ENCODE assay signal across 25 mouse cellular contexts in genomic region chr13:57788299-57788698, GRCm38 (mm10).
A peak's percentile ranks its signal among the peaks of the same experiment; 100 is the strongest.
DNase-seq lines count a peak whose midpoint lies in the region; ATAC-seq and TF ChIP-seq lines count a peak whose summit lies in the region.
"Had no signal": no experiment of that assay in that cellular context is flagged by ENCODE, and none has a peak within 500 bp of the region (broad histone marks: within the 10 kb centered on the region; RNA-seq: fewer than 3 reads in every experiment).

No protein-coding gene starts in this region.

- H3K9me3 ChIP-seq in kidney, postnatal 0 days (replicated peaks; ENCODE audit: low read length), result no peaks in the 10 kb centered on the region
- H3K9me3 ChIP-seq in heart, embryonic 11.5 days (replicated peaks; ENCODE audit: control insufficient read depth, low read length), result no peaks in the 10 kb centered on the region
- H3K9me3 ChIP-seq: heart, embryonic 15.5 days; midbrain, embryonic 15.5 days; stomach, embryonic 15.5 days had no signal

- H3K9ac ChIP-seq in kidney, postnatal 0 days (ENCODE audit: low read depth, low read length), result no peak overlapping the region
- H3K9ac ChIP-seq in heart, embryonic 11.5 days (ENCODE audit: low read depth, low read length), result no peak overlapping the region
- H3K9ac ChIP-seq: embryonic facial prominence, embryonic 15.5 days; heart, embryonic 15.5 days; limb, embryonic 12.5 days; liver, embryonic 15.5 days; midbrain, embryonic 15.5 days; stomach, embryonic 15.5 days had no signal

- H3K27ac ChIP-seq in cerebellum, adult 2 months (ENCODE audit: insufficient read depth, low read length), result no peak overlapping the region
- H3K27ac ChIP-seq in kidney, postnatal 0 days, result no peak overlapping the region
- H3K27ac ChIP-seq in testis, adult 2 months (ENCODE audit: control insufficient read depth, insufficient read depth, low read depth, low read length), result no peak overlapping the region
- no peak overlapping the region for H3K27ac ChIP-seq in heart, embryonic 11.5 days (ENCODE audit: low read depth, low read length)
- H3K27ac ChIP-seq: embryonic facial prominence, embryonic 15.5 days; heart, embryonic 15.5 days; limb, embryonic 12.5 days; liver, embryonic 15.5 days; midbrain, embryonic 15.5 days; stomach, embryonic 15.5 days had no signal

- H3K4me3 ChIP-seq in cerebellum, adult 2 months (replicated peaks; ENCODE audit: insufficient read depth, low read depth, low read length), result no peak overlapping the region
- H3K4me3 ChIP-seq in kidney, postnatal 0 days (replicated peaks; ENCODE audit: low read depth, low read length), result no peak overlapping the region
- H3K4me3 ChIP-seq in testis, adult 2 months (ENCODE audit: control insufficient read depth, low read depth, low read length), result no peak overlapping the region
- H3K4me3 ChIP-seq in heart, embryonic 11.5 days (ENCODE audit: low read depth, low read length), result no peak overlapping the region
- H3K4me3 ChIP-seq: embryonic facial prominence, embryonic 15.5 days; forebrain, embryonic 10.5 days; heart, embryonic 15.5 days; limb, embryonic 12.5 days; liver, embryonic 15.5 days; midbrain, embryonic 15.5 days; stomach, embryonic 15.5 days had no signal

- no peaks in the 10 kb centered on the region for H3K27me3 ChIP-seq in cerebellum, adult 2 months (ENCODE audit: control insufficient read depth, insufficient read depth, low read length)
- H3K27me3 ChIP-seq in kidney, postnatal 0 days (ENCODE audit: insufficient read depth, low read length), result no peaks in the 10 kb centered on the region
- no peaks in the 10 kb centered on the region for H3K27me3 ChIP-seq in testis, adult 2 months (ENCODE audit: control insufficient read depth, insufficient read depth, low read length)
- H3K27me3 ChIP-seq in heart, embryonic 11.5 days (ENCODE audit: control insufficient read depth, insufficient read depth, low read length), result 0 out of 2 replicates have a peak, but pooled peaks cover 3% of the 10 kb centered on the region
- H3K27me3 ChIP-seq: embryonic facial prominence, embryonic 15.5 days; heart, embryonic 15.5 days; limb, embryonic 12.5 days; liver, embryonic 15.5 days; megakaryocyte, embryonic 14.5 days; midbrain, embryonic 15.5 days; stomach, embryonic 15.5 days had no signal

- H3K36me3 ChIP-seq in kidney, postnatal 0 days (ENCODE audit: insufficient read depth, low read length), result no peaks in the 10 kb centered on the region
- no peaks in the 10 kb centered on the region for H3K36me3 ChIP-seq in testis, adult 2 months (ENCODE audit: control insufficient read depth, insufficient read depth, low read length)
- H3K36me3 ChIP-seq in heart, embryonic 11.5 days (ENCODE audit: control insufficient read depth, insufficient read depth, low read length), result no peaks in the 10 kb centered on the region
- H3K36me3 ChIP-seq: embryonic facial prominence, embryonic 15.5 days; forebrain, embryonic 10.5 days; heart, embryonic 15.5 days; limb, embryonic 12.5 days; liver, embryonic 15.5 days; midbrain, embryonic 15.5 days; stomach, embryonic 15.5 days had no signal

- WGBS in cerebellum, adult 2 months, result 99% methylated on average over 4 of the region's 4 CpGs
- WGBS in kidney, postnatal 0 days, result 97% methylated on average over 4 of the region's 4 CpGs
- WGBS in heart, embryonic 11.5 days (ENCODE audit: insufficient replicate concordance), result 92% methylated on average over 4 of the region's 4 CpGs

- no peak overlapping the region for H3K4me2 ChIP-seq in kidney, postnatal 0 days (ENCODE audit: low read length)
- H3K4me2 ChIP-seq in heart, embryonic 11.5 days, result no peak overlapping the region
- H3K4me2 ChIP-seq: embryonic facial prominence, embryonic 15.5 days; heart, embryonic 15.5 days; limb, embryonic 12.5 days; liver, embryonic 15.5 days; midbrain, embryonic 15.5 days; stomach, embryonic 15.5 days had no signal

- TF ChIP-seq POLR2A in cerebellum, adult 2 months (IDR thresholded peaks at IDR 0.05; ENCODE audit: borderline replicate concordance, insufficient read depth, low read length), result no peak
- no peak for TF ChIP-seq POLR2A in testis, adult 2 months (IDR thresholded peaks at IDR 0.05; ENCODE audit: control insufficient read depth, low read depth, low read length)

- H3K4me1 ChIP-seq in cerebellum, adult 2 months (ENCODE audit: control insufficient read depth, insufficient read depth, low read length), result peaks cover 41% of the 10 kb centered on the region
- no peaks in the 10 kb centered on the region for H3K4me1 ChIP-seq in kidney, postnatal 0 days (replicated peaks; ENCODE audit: insufficient read depth, low read length)
- no peaks in the 10 kb centered on the region for H3K4me1 ChIP-seq in testis, adult 2 months (ENCODE audit: control insufficient read depth, insufficient read depth, low read length)
- H3K4me1 ChIP-seq in heart, embryonic 11.5 days (ENCODE audit: control insufficient read depth, insufficient read depth, low read length), result no peaks in the 10 kb centered on the region
- H3K4me1 ChIP-seq: heart, embryonic 15.5 days; liver, embryonic 15.5 days; megakaryocyte, embryonic 14.5 days; stomach, embryonic 15.5 days had no signal

- TF ChIP-seq CTCF in cerebellum, adult 2 months (IDR thresholded peaks at IDR 0.05; ENCODE audit: borderline replicate concordance, insufficient read depth, low read depth, low read length), result peak; percentile 43; the same call in 1 of the 2 replicates
- peak; percentile 23; the same call in 1 of the 2 replicates for TF ChIP-seq CTCF in kidney, postnatal 0 days (IDR thresholded peaks at IDR 0.05; ENCODE audit: low read depth)
- peak; percentile 91; the same call in 1 of the 2 replicates for TF ChIP-seq CTCF in testis, adult 2 months (IDR thresholded peaks at IDR 0.05; ENCODE audit: control insufficient read depth, insufficient read depth, insufficient replicate concordance, low read depth, low read length)

- no peak for DNase-seq in cerebellum, adult 2 months
- DNase-seq in cerebellum, postnatal 4 days (ENCODE audit: low spot score in 2 of 2), result no peak
- DNase-seq in kidney, postnatal 0 days (ENCODE audit: low spot score), result no peak
- DNase-seq in kidney, adult 9 months, result no peak
- no peak for DNase-seq in testis, postnatal 14 days (ENCODE audit: low spot score)
- no peak for DNase-seq in ovary, postnatal 10 days (ENCODE audit: low spot score)
- DNase-seq: adrenal gland, adult 2 months; cerebellum, postnatal 10 days; embryo, embryonic 11 days; heart, adult 11 months; heart, postnatal 4 days; kidney, adult 18-20 months; kidney, postnatal 25 days; lung, postnatal 14 days had no signal

- ATAC-seq in kidney, postnatal 0 days (replicated peaks; ENCODE audit: low FRiP score, low read depth), result no peak
- no peak for ATAC-seq in heart, embryonic 11.5 days (replicated peaks; ENCODE audit: insufficient number of reproducible peaks, low FRiP score, low TSS enrichment)
- ATAC-seq: hindbrain, embryonic 16.5 days; midbrain, embryonic 15.5 days had no signal

Comparison
In these comparisons a context has a peak if more than half of its experiments do, and no peak if none do; other contexts are left out.
1. CTCF ChIP-seq: peak in every context shown above with its lines; median percentile 91 in testis, adult 2 months; 43 in cerebellum, adult 2 months; 23 in kidney, postnatal 0 days.